Mouse (Mus musculus): ENCODE results near the gene Gm17949. TPM values are rescaled to one million over a fixed set of nuclear protein-coding genes. Genes with fewer than 3 reads are reported as not detected.
"Not testable (repeated sequence)": the region's sequence is repeated elsewhere in the genome, so short reads cannot be mapped to it uniquely, and the experiment has no call there.

Gm17949 gene
- total RNA-seq, 2 experiments from 2014 or later = not detected

GRCm38 (mm10) chr17:57047406-57047805 is 36.1 kb downstream of the Gm17949 start:
- no peak for DNase-seq

GRCm38 (mm10) chr17:57048816-57049215 is 37.5 kb downstream of the Gm17949 start:
- DNase-seq = no peak

GRCm38 (mm10) chr17:57051679-57052078 is 40.4 kb downstream of the Gm17949 start:
- DNase-seq = not testable (repeated sequence)

- no peak for DNase-seq
Observed at GRCm38 (mm10) chr17:57056246-57056645, 45.0 kb downstream of the Gm17949 start.

GRCm38 (mm10) chr17:57058891-57059485 is 47.7 kb downstream of the Gm17949 start, which contains the start of gene Crb3:
Gene Crb3, plus strand, starts transcription at chr17:57059105.
- peak; percentile 50 for DNase-seq

- peak; percentile 75 for DNase-seq
Observed at GRCm38 (mm10) chr17:57059486-57059977, 48.3 kb downstream of the Gm17949 start, which contains the start of gene Slc25a23. Gene Slc25a23, minus strand, starts transcription at chr17:57059863.

GRCm38 (mm10) chr17:57060231-57060801 is 49.0 kb downstream of the Gm17949 start:
- peak; percentile 94 for DNase-seq

GRCm38 (mm10) chr17:57061069-57061468 is 49.8 kb downstream of the Gm17949 start:
- DNase-seq = no peak

GRCm38 (mm10) chr17:57062011-57062521 is 50.8 kb downstream of the Gm17949 start:
- no peak for DNase-seq

GRCm38 (mm10) chr17:57062548-57062947 is 51.3 kb downstream of the Gm17949 start:
- DNase-seq = no peak

- DNase-seq = no peak
Observed at GRCm38 (mm10) chr17:57063031-57063430, 51.8 kb downstream of the Gm17949 start.

- no peak for DNase-seq
Observed at GRCm38 (mm10) chr17:57066908-57067307, 55.6 kb downstream of the Gm17949 start.

GRCm38 (mm10) chr17:57070272-57070671 is 59.0 kb downstream of the Gm17949 start:
- no peak for DNase-seq

GRCm38 (mm10) chr17:57070699-57071098 is 59.4 kb downstream of the Gm17949 start:
- no peak for DNase-seq

Other genes starting within 250 kb of the Gm17949 start
- gene Dus3l, start 246.7 kb upstream of the Gm17949 start, total RNA-seq (2021) = 10 to 100 TPM; 12.4 to 14.5 TPM
- under 1 TPM in 1 of 2 experiments, not detected in 1; 0.33 TPM for gene Prr22, start 241.2 kb upstream of the Gm17949 start, total RNA-seq (2021)
- gene Rfx2, start 180.5 kb upstream of the Gm17949 start, total RNA-seq (2021) = 1 to 10 TPM; 3.0 to 4.1 TPM
- gene Acsbg2, start 137.0 kb upstream of the Gm17949 start, total RNA-seq (2021) = not detected
- gene 1700061G19Rik, start 136.0 kb upstream of the Gm17949 start, total RNA-seq (2021) = not detected
- 10 to 100 TPM; 16.0 to 16.5 TPM for gene Mllt1, start 76.1 kb upstream of the Gm17949 start, total RNA-seq (2021)
- gene Acer1, start 29.3 kb upstream of the Gm17949 start, total RNA-seq (2021) = not detected
- 10 to 100 TPM; 29.8 to 31.3 TPM for gene Clpp, start 21.2 kb upstream of the Gm17949 start, total RNA-seq (2021)
- 10 to 100 TPM; 24.4 to 28.3 TPM for gene Alkbh7, start 14.1 kb upstream of the Gm17949 start, total RNA-seq (2021)
- not detected for gene Pspn, start 11.5 kb upstream of the Gm17949 start, total RNA-seq (2021)
- 10 to 100 TPM; 16.1 to 18.7 TPM for gene Gtf2f1, start 181 bp upstream of the Gm17949 start, total RNA-seq (2021)
- 10 to 100 TPM; 23.4 to 24.1 TPM for gene Khsrp, start 20.1 kb downstream of the Gm17949 start, total RNA-seq (2021)
- not detected for gene Slc25a41, start 30.2 kb downstream of the Gm17949 start, total RNA-seq (2021)
- gene Crb3, start 47.6 kb downstream of the Gm17949 start, total RNA-seq (2021) = under 1 TPM; 0.77 to 0.99 TPM
- gene Slc25a23, start 48.4 kb downstream of the Gm17949 start, total RNA-seq (2021) = 10 to 100 TPM; 35.8 to 48.9 TPM
- 1 to 10 TPM in 1 of 2 experiments, under 1 TPM in 1; 0.31 to 1.2 TPM for gene Dennd1c, start 67.0 kb downstream of the Gm17949 start, total RNA-seq (2021)
- gene Tubb4a, start 76.3 kb downstream of the Gm17949 start, total RNA-seq (2021) = 1 to 10 TPM; 1.1 to 1.3 TPM
- under 1 TPM; 0.27 to 0.41 TPM for gene Tnfsf9, start 93.9 kb downstream of the Gm17949 start, total RNA-seq (2021)
- not detected for gene Cd70, start 138.3 kb downstream of the Gm17949 start, total RNA-seq (2021)
- not detected for gene Tnfsf14, start 182.7 kb downstream of the Gm17949 start, total RNA-seq (2021)
- 10 to 100 TPM in 1 of 2 experiments, 1 to 10 TPM in 1; 2.5 to 26.2 TPM for gene C3, start 216.7 kb downstream of the Gm17949 start, total RNA-seq (2021)
- 10 to 100 TPM; 20.7 to 22.7 TPM for gene Gpr108, start 237.0 kb downstream of the Gm17949 start, total RNA-seq (2021)
- gene Trip10, start 238.0 kb downstream of the Gm17949 start, total RNA-seq (2021) = 100 to 1,000 TPM; 132 to 134 TPM